Mouse (Mus musculus) myocyte (in vitro differentiated cells): ENCODE measurements at regions not wholly inside any gene's neighbourhood (a gene's known extent, or its start where the extent isn't known, plus 50 kb on each side); places are given as distances from the start of the nearest gene placed in this dataset.

Experiments used
- H3K27me3 ChIP-seq: one replicate; pipeline ENCODE4 v1.6.1; 2011; ENCODE audit not compliant: control insufficient read depth, insufficient read depth, insufficient read length
- H3K36me3 ChIP-seq: one replicate; pipeline ENCODE4 v1.6.1; 2011; ENCODE audit not compliant: control insufficient read depth, insufficient read depth
- H3K4me2 ChIP-seq: one replicate; pipeline ENCODE4 v1.6.1; 2011; ENCODE audit warnings: low read depth, control low read depth
- H3K4me3 ChIP-seq: one replicate; pipeline ENCODE4 v1.5.1; 2011; ENCODE audit warnings: mild to moderate bottlenecking, control low read depth, moderate library complexity
- H3K79me2 ChIP-seq: one replicate; pipeline ENCODE4 v1.6.1; 2011; ENCODE audit not compliant: control insufficient read depth, insufficient read depth
- H3ac ChIP-seq: one replicate; pipeline ENCODE4 v1.6.1; 2011; ENCODE audit not compliant: control insufficient read depth, insufficient read length
- CEBPB ChIP-seq: IDR thresholded peaks from 2 replicates; pipeline ENCODE4 v1.6.1; 2011; ENCODE audit warnings: mild to moderate bottlenecking, moderate library complexity; ENCODE audit not compliant: poor library complexity, insufficient read depth, severe bottlenecking
- E2F4 ChIP-seq: IDR thresholded peaks from one replicate; pipeline ENCODE4 v1.6.1; 2011; ENCODE audit warnings: mild to moderate bottlenecking, control low read depth, moderate library complexity; ENCODE audit not compliant: insufficient read depth
- MAX ChIP-seq: IDR thresholded peaks from one replicate; pipeline ENCODE4 v1.6.1; 2011; ENCODE audit warnings: low read depth, mild to moderate bottlenecking, control low read depth
- MYOD1 ChIP-seq, 3 experiments: IDR thresholded peaks; one replicate each; pipeline ENCODE4 v1.6.1; 2011; ENCODE audit warnings: control low read depth in 2 of 3, low read depth in 2 of 3, mild to moderate bottlenecking in 2 of 3, moderate library complexity in 1 of 3; ENCODE audit not compliant: insufficient read length in 2 of 3, control insufficient read depth in 1 of 3
- MYOG ChIP-seq, 3 experiments: IDR thresholded peaks; one replicate each; pipeline ENCODE4 v1.6.1; 2011; ENCODE audit warnings: control low read depth in 2 of 3, low read depth in 2 of 3, mild to moderate bottlenecking in 2 of 3; ENCODE audit not compliant: insufficient read length in 2 of 3, control insufficient read depth in 1 of 3, insufficient read depth in 1 of 3
- POLR2A ChIP-seq: IDR thresholded peaks from one replicate; pipeline ENCODE4 v1.6.1; 2011; ENCODE audit warnings: low read depth, mild to moderate bottlenecking, control low read depth, moderate library complexity; ENCODE audit not compliant: insufficient read length
- POLR2AphosphoS2 ChIP-seq: IDR thresholded peaks from one replicate; pipeline ENCODE4 v1.6.1; 2011; ENCODE audit warnings: low read depth, control low read depth; ENCODE audit not compliant: insufficient read length
- REST ChIP-seq: IDR thresholded peaks from one replicate; pipeline ENCODE4 v1.6.1; 2011; ENCODE audit warnings: mild to moderate bottlenecking, control low read depth, moderate library complexity; ENCODE audit not compliant: insufficient read depth, insufficient read length
- SRF ChIP-seq: IDR thresholded peaks from one replicate; pipeline ENCODE4 v1.6.1; 2011; ENCODE audit warnings: low read depth; ENCODE audit not compliant: control insufficient read depth, insufficient read length
- TCF12 ChIP-seq: IDR thresholded peaks from one replicate; pipeline ENCODE4 v1.6.1; 2011; ENCODE audit warnings: mild to moderate bottlenecking, control low read depth; ENCODE audit not compliant: poor library complexity, insufficient read depth, severe bottlenecking
- TCF3 ChIP-seq: IDR thresholded peaks from one replicate; pipeline ENCODE4 v1.6.1; 2011; ENCODE audit warnings: low read depth, control low read depth; ENCODE audit not compliant: insufficient read length
- USF1 ChIP-seq: IDR thresholded peaks from one replicate; pipeline ENCODE4 v1.6.1; 2011; ENCODE audit warnings: low read depth, mild to moderate bottlenecking, control low read depth, moderate library complexity

GRCm38 (mm10) chr8:89571816-89572215, 527.9 kb upstream of the Sall1 start:
- no peaks in the 10 kb centered on the region for H3K27me3 ChIP-seq
- no peaks in the 10 kb centered on the region for H3K79me2 ChIP-seq
- H3K36me3 ChIP-seq = no peaks in the 10 kb centered on the region
- TF ChIP-seq E2F4 = no peak
- TF ChIP-seq CEBPB = no peak
- TF ChIP-seq MYOD1 (IDR thresholded peaks at IDR 0.05; ENCODE audit: control insufficient read depth in 1 of 3, insufficient read length in 2 of 3, low read depth in 2 of 3) = no peak
- TF ChIP-seq MYOG (IDR thresholded peaks at IDR 0.05; ENCODE audit: control insufficient read depth in 1 of 3, insufficient read depth in 1 of 3, insufficient read length in 2 of 3, low read depth in 2 of 3) = no peak
- TF ChIP-seq POLR2A = no peak
- no peak for TF ChIP-seq REST
- H3K4me3 ChIP-seq = no peak overlapping the region
- no peak overlapping the region for H3K4me2 ChIP-seq
- no peak overlapping the region for H3ac ChIP-seq

GRCm38 (mm10) chr8:89570639-89571325, 526.8 kb upstream of the Sall1 start:
- Histone ChIP-seq H3ac (no peak overlapping the region), H3K79me2 (no peaks in the 10 kb centered on the region), H3K4me2 (no peak overlapping the region), H3K27me3 (no peaks in the 10 kb centered on the region), H3K4me3 (no peak overlapping the region), H3K36me3 (no peaks in the 10 kb centered on the region)
- TF ChIP-seq REST = no peak
- TF ChIP-seq TCF12 = no peak
- no peak for TF ChIP-seq CEBPB
- no peak for TF ChIP-seq POLR2A
- TF ChIP-seq MYOG (IDR thresholded peaks at IDR 0.05; ENCODE audit: control insufficient read depth in 1 of 3, insufficient read depth in 1 of 3, insufficient read length in 2 of 3, low read depth in 2 of 3) = no peak
- TF ChIP-seq MAX = no peak
- no peak for TF ChIP-seq SRF
- no peak for TF ChIP-seq TCF3

- Histone ChIP-seq H3ac (no peak overlapping the region), H3K4me3 (no peak overlapping the region), H3K27me3 (no peaks in the 10 kb centered on the region), H3K36me3 (no peaks in the 10 kb centered on the region), H3K79me2 (no peaks in the 10 kb centered on the region), H3K4me2 (peak overlapping the region; percentile 50)
- TF ChIP-seq E2F4 (no peak), TCF12 (no peak), REST (no peak), SRF (no peak), POLR2AphosphoS2 (no peak), TCF3 (no peak), CEBPB (no peak), MYOD1 (IDR thresholded peaks at IDR 0.05; ENCODE audit: control insufficient read depth in 1 of 3, insufficient read length in 2 of 3, low read depth in 2 of 3) (no peak), USF1 (no peak), MAX (no peak), POLR2A (no peak), MYOG (IDR thresholded peaks at IDR 0.05; ENCODE audit: control insufficient read depth in 1 of 3, insufficient read depth in 1 of 3, insufficient read length in 2 of 3, low read depth in 2 of 3) (no peak)
Observed at GRCm38 (mm10) chr8:89569406-89569805, 525.4 kb upstream of the Sall1 start.

GRCm38 (mm10) chr8:89568641-89569040, 524.7 kb upstream of the Sall1 start:
- H3K4me2 ChIP-seq = no peak overlapping the region
- no peaks in the 10 kb centered on the region for H3K79me2 ChIP-seq
- H3ac ChIP-seq = no peak overlapping the region
- H3K27me3 ChIP-seq = no peaks in the 10 kb centered on the region
- no peak overlapping the region for H3K4me3 ChIP-seq
- TF ChIP-seq MYOD1 (IDR thresholded peaks at IDR 0.05; ENCODE audit: control insufficient read depth in 1 of 3, insufficient read length in 2 of 3, low read depth in 2 of 3) (no peak), MYOG (IDR thresholded peaks at IDR 0.05; ENCODE audit: control insufficient read depth in 1 of 3, insufficient read depth in 1 of 3, insufficient read length in 2 of 3, low read depth in 2 of 3) (no peak), SRF (no peak), CEBPB (no peak), POLR2A (no peak), REST (no peak), TCF12 (no peak), E2F4 (no peak), POLR2AphosphoS2 (no peak), MAX (no peak), TCF3 (no peak), USF1 (no peak)
- H3K36me3 ChIP-seq = no peaks in the 10 kb centered on the region

GRCm38 (mm10) chr8:89566986-89567385, 523.0 kb upstream of the Sall1 start:
- Histone ChIP-seq H3ac (no peak overlapping the region), H3K4me2 (no peak overlapping the region), H3K79me2 (no peaks in the 10 kb centered on the region), H3K27me3 (no peaks in the 10 kb centered on the region), H3K36me3 (no peaks in the 10 kb centered on the region), H3K4me3 (no peak overlapping the region)
- no peak for TF ChIP-seq POLR2AphosphoS2
- no peak for TF ChIP-seq USF1
- TF ChIP-seq TCF12 = no peak
- TF ChIP-seq SRF = no peak
- TF ChIP-seq REST = no peak
- no peak for TF ChIP-seq POLR2A
- TF ChIP-seq E2F4 = no peak
- no peak for TF ChIP-seq TCF3
- TF ChIP-seq MYOD1 (IDR thresholded peaks at IDR 0.05; ENCODE audit: control insufficient read depth in 1 of 3, insufficient read length in 2 of 3, low read depth in 2 of 3) = no peak
- TF ChIP-seq MAX = no peak
- TF ChIP-seq MYOG (IDR thresholded peaks at IDR 0.05; ENCODE audit: control insufficient read depth in 1 of 3, insufficient read depth in 1 of 3, insufficient read length in 2 of 3, low read depth in 2 of 3) = no peak
